Mouse (Mus musculus) MEL (cell line): Measurements from ENCODE around the gene Ntn1.

ENCODE experiments used
- CTCF ChIP-seq, 3 experiments: IDR thresholded peaks in 2 of 3; conservative IDR thresholded peaks in 1 of 3; 2 replicates each; pipeline ENCODE4 v1.5.1; 2011 to 2012; ENCODE audit warnings: low read length in 3 of 3, low read depth in 2 of 3, mild to moderate bottlenecking in 2 of 3, improper control_type of control experiment in 1 of 3, inconsistent platforms in 1 of 3, mixed read lengths in 1 of 3, moderate library complexity in 1 of 3; ENCODE audit not compliant: control insufficient read depth in 1 of 3, insufficient read depth in 1 of 3, poor library complexity in 1 of 3, severe bottlenecking in 1 of 3
- NELFE ChIP-seq: IDR thresholded peaks from 2 replicates; pipeline ENCODE4 v1.6.1; 2011; ENCODE audit warnings: low read depth, low read length, improper control_type of control experiment

- TF ChIP-seq CTCF (IDR thresholded peaks at IDR 0.05 in 2 of 3, conservative IDR thresholded peaks at IDR 0.05 in 1 of 3; ENCODE audit: control insufficient read depth in 1 of 3, insufficient read depth in 1 of 3, low read depth in 2 of 3, low read length in 3 of 3, poor library complexity in 1 of 3, severe bottlenecking in 1 of 3), result no peak
- TF ChIP-seq NELFE, result no peak
Observed at GRCm38 (mm10) chr11:68239756-68240155, 160.9 kb downstream of the Ntn1 start.
